Mouse (Mus musculus) testis, adult 2 months (tissue): Measurements from ENCODE around the gene Krtap5-2.
"Not testable (repeated sequence)": the region's sequence is repeated elsewhere in the genome, so short reads cannot be mapped to it uniquely, and the experiment has no call there.

ENCODE experiments used
- CTCF ChIP-seq: fragments of 200-500 bp; IDR thresholded peaks from 2 replicates; pipeline ENCODE4 v1.5.1; 2012; ENCODE audit warnings: low read depth, mild to moderate bottlenecking, inconsistent platforms, low read length, moderate library complexity; ENCODE audit not compliant: control insufficient read depth, insufficient read depth, insufficient replicate concordance
- POLR2A ChIP-seq: fragments of 200-500 bp; IDR thresholded peaks from 2 replicates; pipeline ENCODE4 v1.6.1; 2012; ENCODE audit warnings: low read depth, mild to moderate bottlenecking, inconsistent platforms, low read length, moderate library complexity; ENCODE audit not compliant: control insufficient read depth

- TF ChIP-seq POLR2A, CTCF: not testable (repeated sequence)
Observed at GRCm38 (mm10) chr7:142143506-142144010, 32.2 kb downstream of the Krtap5-2 start.
